Mouse (Mus musculus) E14TG2a.4 (cell line): ENCODE data around the gene Nrf1.

Experiments used
- CTCF ChIP-seq: conservative IDR thresholded peaks from 2 replicates; pipeline ENCODE4 v1.5.1; 2014; ENCODE audit warnings: low read length
- NANOG ChIP-seq: IDR thresholded peaks from 2 replicates; pipeline ENCODE4 v1.6.1; 2014; ENCODE audit warnings: borderline replicate concordance, low read length, mixed read lengths

DNA sequence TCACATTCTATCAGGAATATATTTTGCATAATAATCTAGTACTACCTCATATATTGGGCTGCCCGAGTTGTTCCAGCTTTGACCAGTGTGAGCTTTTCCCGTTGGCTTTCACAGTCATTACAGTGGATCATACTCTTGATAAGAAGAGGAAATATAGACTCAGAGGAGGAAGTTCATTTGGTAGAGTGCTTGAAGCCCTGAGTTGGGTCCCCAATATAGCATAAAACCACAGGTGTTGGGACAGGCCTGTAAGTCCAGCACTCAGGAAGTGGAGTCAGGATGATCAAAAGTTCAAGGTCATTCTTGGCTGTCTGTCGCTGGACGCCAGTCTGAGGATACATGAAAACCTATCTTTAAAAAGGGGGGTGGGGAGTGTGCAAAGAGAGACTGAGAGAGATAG, 12.7 kb upstream of the Nrf1 start:
- TF ChIP-seq CTCF (no peak), NANOG (no peak)
